Mouse (Mus musculus): ENCODE measurements around the gene Rab20.

- TF ChIP-seq CTCF (IDR thresholded peaks at IDR 0.05; ENCODE audit: low read depth, low read length) (no peak), POLR2A (IDR thresholded peaks at IDR 0.05; ENCODE audit: borderline replicate concordance, low read depth, low read length) (no peak)
Measured at GRCm38 (mm10) chr8:11457981-11458836, 20.3 kb downstream of the Rab20 start.
